Mouse (Mus musculus) skeletal muscle tissue, adult 2 months (tissue): Measurements from ENCODE around the gene Wfdc1.

Source experiments
- DNase-seq: peaks from one replicate; pipeline ENCODE4 v3.0.0-alpha.2; 2012; ENCODE audit warnings: low read depth, low spot score

The Wfdc1 gene

DNA sequence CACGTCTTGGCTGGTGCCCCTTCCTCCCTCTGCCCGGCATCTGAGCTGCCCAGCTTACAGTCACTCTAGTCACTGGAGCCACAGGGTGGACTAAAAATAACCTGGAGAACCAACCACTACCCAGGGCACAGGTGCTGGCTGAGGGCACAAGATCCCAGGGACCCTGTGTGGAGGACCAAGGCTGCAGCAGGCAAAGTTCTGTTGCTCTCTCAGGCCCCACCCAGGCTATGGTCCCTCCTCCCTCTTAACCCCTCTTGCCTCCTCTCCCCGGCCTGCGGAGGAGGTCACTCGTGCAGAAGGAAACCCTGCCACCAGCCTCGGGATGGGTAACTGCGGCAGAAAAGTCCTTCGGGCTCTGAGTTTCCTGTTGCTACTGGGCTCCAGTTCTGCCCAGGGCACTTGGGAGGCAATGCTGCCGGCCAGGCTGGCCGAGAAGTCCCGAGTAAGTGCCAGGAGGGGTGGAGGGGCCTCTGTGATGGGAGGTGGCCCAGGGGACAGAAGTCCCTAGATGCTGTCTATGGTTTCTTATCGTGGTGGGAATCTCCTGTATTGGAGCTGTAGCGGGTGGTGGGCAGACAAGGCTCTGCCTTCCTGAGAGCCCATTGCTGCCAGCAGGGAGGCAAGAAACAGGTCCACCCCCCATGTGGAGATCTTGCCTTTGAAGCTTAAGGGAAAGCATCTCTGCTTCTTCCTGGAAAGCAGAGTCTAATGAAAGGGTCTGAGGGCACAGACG is at the start of gene Wfdc1:
Wfdc1 (plus strand) TSS at position 147 of the 733 bp plus-strand sequence.
- peak; percentile 87 for DNase-seq

- DNase-seq = no peak
Measured at GRCm38 (mm10) chr8:119616811-119617210, 49.4 kb upstream of the Wfdc1 start.

- DNase-seq = no peak
Measured at GRCm38 (mm10) chr8:119617586-119617985, 48.6 kb upstream of the Wfdc1 start.

DNA sequence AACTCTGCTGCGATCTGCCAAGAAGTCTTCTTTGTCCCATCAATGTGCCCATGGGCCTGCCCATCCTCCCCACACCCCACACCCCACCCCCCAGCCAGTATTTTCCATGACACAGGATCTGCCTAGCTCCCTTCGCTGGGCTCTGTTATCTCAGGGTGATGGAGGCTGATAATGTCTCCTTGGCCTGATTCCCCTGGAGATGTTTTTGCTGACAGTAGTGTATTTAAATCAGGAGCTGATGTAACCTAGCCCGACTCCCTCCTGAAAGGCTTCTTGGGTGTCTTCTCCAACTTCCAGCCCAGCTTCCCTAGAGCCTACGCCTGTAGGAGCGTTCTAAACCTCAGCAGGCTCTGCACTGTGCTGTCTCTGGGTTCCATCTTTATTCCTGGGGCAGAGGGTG is 47.3 kb upstream of the Wfdc1 start:
- peak; percentile 81 for DNase-seq

GRCm38 (mm10) chr8:119620116-119620840 is 45.9 kb upstream of the Wfdc1 start:
- no peak for DNase-seq

DNA sequence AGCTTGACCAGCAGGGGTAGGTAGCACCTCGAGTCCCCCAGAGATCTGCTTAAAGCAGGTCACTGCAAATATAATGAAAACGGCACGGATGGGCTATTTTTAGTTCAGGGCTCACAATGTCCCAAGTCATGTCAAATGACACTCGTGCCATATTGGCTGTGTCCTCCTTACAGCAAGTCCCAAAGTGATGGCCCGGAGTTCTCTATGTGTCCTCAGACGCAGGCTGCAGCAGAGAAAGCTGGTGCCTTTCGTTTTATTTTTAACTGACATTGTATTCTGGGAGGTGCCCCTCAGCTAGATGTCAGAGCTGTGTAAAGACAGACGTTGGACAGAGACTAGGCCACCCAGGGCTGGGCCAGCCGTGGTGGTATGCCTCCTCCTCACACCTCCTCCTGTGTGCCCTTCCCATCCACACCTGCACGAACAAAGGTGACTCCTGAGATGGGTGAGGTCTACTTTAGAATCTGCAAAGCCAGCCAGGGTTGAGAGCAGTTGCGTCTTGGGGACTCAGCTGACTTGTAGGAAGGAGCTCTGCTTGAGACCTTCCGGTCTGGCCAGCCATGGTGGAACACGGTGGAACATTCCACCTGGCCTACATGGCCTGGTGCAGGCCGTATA is 45.2 kb upstream of the Wfdc1 start:
- no peak for DNase-seq

GRCm38 (mm10) chr8:119622555-119622954 is 43.6 kb upstream of the Wfdc1 start:
- DNase-seq = no peak

DNA sequence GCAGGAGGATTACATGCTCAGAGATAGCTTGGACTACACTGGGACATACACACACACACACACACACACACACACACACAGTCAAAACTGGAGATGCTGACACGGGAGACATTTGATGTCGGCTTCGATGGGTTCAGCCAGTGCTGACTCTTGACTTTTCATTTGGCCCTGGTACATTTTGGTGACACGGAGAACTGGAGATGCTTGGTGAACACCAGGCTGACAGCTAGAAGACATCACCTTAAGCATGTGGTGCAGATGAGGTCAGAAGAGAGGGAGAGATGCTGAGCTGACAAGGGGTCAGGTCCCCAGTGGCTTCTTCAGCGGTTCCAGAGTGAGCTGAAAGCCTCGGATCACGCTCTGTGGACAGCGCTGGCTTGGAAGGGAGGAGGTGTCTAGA is 43.1 kb upstream of the Wfdc1 start:
- peak; percentile 90 for DNase-seq

GRCm38 (mm10) chr8:119623744-119624143 is 42.4 kb upstream of the Wfdc1 start:
- DNase-seq = peak; percentile 75

- peak; percentile 80 for DNase-seq
Measured at GRCm38 (mm10) chr8:119624916-119625315, 41.2 kb upstream of the Wfdc1 start.

GRCm38 (mm10) chr8:119625788-119626187 is 40.4 kb upstream of the Wfdc1 start:
- DNase-seq = no peak

DNA sequence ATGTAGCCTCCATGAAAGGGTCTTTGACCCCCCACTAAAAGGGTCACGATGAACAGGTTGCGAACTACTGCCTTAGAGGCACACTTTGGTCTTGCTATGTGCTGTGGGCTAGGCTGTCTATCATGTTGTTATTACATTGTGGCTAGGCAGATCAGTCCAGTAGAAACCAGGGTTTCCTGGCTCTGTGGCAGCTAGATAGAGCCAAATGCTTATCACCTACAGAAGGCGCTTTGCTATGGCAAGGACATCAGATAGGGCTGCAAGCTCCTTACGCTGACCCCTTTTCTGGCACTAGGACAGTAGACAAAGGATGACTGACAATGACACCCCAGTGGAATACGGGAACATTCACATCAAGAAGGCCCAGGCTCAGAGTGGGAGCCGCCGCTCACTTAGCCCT is 39.0 kb upstream of the Wfdc1 start:
- DNase-seq = no peak

- no peak for DNase-seq
Measured at GRCm38 (mm10) chr8:119627613-119628359, 38.4 kb upstream of the Wfdc1 start.

DNA sequence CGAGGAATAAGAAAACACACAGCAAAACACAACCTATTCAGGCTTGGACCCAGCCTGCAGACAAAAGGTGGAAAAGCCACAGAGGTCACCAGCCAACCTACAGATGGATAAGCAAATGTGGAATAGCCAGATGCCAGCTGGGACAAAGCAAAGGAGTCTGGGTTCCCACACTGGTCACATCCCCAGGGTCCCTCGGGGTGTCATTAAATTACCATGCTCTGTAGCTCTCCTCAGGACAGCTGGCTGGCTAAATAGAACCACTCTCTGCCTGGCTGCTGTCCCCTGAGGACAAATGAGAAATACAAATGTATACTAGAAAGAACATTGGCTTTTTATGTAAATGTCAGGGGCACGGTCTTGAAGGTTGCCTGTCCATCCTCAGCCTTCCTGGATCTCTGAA is 35.3 kb upstream of the Wfdc1 start:
- no peak for DNase-seq

GRCm38 (mm10) chr8:119632246-119632645 is 33.9 kb upstream of the Wfdc1 start:
- DNase-seq = no peak

GRCm38 (mm10) chr8:119632909-119633308 is 33.3 kb upstream of the Wfdc1 start:
- no peak for DNase-seq

GRCm38 (mm10) chr8:119634616-119635336 is 31.4 kb upstream of the Wfdc1 start:
- DNase-seq = no peak

GRCm38 (mm10) chr8:119635378-119635777 is 30.8 kb upstream of the Wfdc1 start, which contains the start of gene Kcng4:
Gene Kcng4 (minus strand): TSS chr8:119635680.
- DNase-seq = peak; percentile 75

DNA sequence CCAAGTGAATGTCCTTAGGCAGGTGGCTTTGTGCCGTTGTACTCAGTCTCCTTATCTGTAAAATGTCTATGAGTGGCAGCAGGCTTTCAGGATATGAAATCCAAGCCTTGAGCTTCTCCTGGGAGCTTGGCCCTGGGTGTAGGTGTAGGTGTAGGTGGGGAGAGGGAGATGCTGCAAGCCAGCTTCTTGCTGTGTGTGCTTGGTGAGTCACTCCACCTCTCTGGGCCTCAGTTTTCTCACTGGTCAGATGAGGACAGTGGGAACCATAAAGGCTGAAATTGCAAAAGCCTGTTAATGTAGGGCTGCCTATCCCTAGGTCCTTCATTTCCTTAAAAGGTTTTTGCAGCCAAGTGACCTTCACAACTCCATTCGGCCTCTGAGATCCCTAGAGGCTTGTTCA is 30.2 kb upstream of the Wfdc1 start:
- no peak for DNase-seq

DNA sequence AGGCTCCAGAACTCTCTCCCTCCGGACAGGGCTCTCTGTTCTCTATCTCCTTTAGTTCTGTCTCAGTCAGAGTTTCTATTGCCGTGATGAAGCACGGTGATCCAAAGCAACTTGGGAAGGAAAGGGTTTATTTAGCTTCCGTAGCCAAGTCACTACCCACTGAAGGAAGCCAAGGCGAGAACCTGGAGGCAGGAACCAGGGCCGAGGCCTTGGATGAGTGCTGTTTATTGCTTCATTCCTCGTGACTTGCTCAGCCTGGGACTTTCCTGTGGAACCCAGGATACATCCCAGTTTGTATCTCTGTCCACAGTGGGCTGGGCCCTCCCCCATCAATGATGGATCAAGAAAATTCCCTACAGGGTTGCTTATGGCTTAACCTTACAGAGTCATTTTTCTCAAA is 29.4 kb upstream of the Wfdc1 start:
- DNase-seq = no peak

DNA sequence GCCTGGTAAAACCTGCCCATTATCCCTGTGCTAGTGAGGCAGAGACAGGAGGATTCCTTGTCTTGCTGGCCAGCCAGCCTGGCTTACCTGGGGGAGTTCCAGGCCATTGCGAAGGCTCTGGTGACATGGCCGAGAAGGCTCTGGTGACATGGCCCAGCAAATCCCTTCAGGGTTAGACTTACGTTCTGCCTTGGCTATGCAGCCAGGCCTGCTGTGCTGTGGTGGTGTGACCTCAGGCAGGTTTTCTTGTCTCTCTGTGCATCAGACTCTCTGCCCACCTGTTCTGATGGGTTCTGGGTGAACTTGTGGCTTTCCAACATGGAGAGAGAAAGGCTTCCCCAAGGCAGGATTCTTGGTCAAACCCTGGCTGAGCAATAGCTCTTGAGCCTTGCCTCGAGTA is 28.8 kb upstream of the Wfdc1 start:
- peak; percentile 43 for DNase-seq
